In genomic region chr5:128136818-128137217, GRCm38 (mm10) we compare ENCODE assay signal across 21 mouse cellular contexts.
DNase-seq lines count a peak whose midpoint lies in the region; ATAC-seq lines count a peak whose summit lies in the region.
"Had no signal": no experiment of that assay in that cellular context is flagged by ENCODE, and none has a peak within 500 bp of the region (broad histone marks: within the 10 kb centered on the region; RNA-seq: fewer than 3 reads in every experiment).

No protein-coding gene starts in this region.

- H3K9ac ChIP-seq in heart, embryonic 12.5 days: no peak overlapping the region
- H3K9ac ChIP-seq in liver, embryonic 12.5 days: no peak overlapping the region
- H3K9ac ChIP-seq: embryonic facial prominence, embryonic 13.5 days; forebrain, embryonic 12.5 days; hindbrain, embryonic 15.5 days had no signal

- H3K4me3 ChIP-seq in heart, embryonic 12.5 days: no peak overlapping the region
- no peak overlapping the region for H3K4me3 ChIP-seq in liver, embryonic 12.5 days
- H3K4me3 ChIP-seq: embryonic facial prominence, embryonic 13.5 days; forebrain, embryonic 12.5 days; hindbrain, embryonic 15.5 days had no signal

- peak; percentile 51 for ATAC-seq in heart, embryonic 12.5 days (ENCODE audit: insufficient number of reproducible peaks, low FRiP score)
- peak; percentile 93 to 95 for ATAC-seq in hematopoietic stem cell, adult 5-6 weeks (replicated peaks in 1 of 2; ENCODE audit: insufficient read depth in 1 of 2, low FRiP score in 2 of 2, low TSS enrichment in 1 of 2, low read depth in 1 of 2, poor library complexity in 2 of 2, severe bottlenecking in 2 of 2)
- ATAC-seq in liver, embryonic 12.5 days: 0 out of 2 replicates have a peak, but pooled peaks have one; percentile 37
- ATAC-seq: activated CD4-positive, CD25-positive, alpha-beta regulatory T cell, adult 4 months; forebrain, embryonic 16.5 days; Patski had no signal

- no peaks in the 10 kb centered on the region for H3K27me3 ChIP-seq in heart, embryonic 12.5 days (replicated peaks)
- no peaks in the 10 kb centered on the region for H3K27me3 ChIP-seq in liver, embryonic 12.5 days (replicated peaks)
- H3K27me3 ChIP-seq: CH12.LX; embryonic facial prominence, embryonic 13.5 days; forebrain, embryonic 12.5 days; hindbrain, embryonic 15.5 days; Patski had no signal

- H3K4me1 ChIP-seq in heart, embryonic 12.5 days (replicated peaks): no peaks in the 10 kb centered on the region
- no peaks in the 10 kb centered on the region for H3K4me1 ChIP-seq in liver, embryonic 12.5 days
- H3K4me1 ChIP-seq: forebrain, embryonic 12.5 days; hindbrain, embryonic 15.5 days had no signal

- H3K9me3 ChIP-seq in heart, embryonic 12.5 days (replicated peaks): no peaks in the 10 kb centered on the region; the same call in 1 of the 2 replicates
- no peaks in the 10 kb centered on the region for H3K9me3 ChIP-seq in liver, embryonic 12.5 days (replicated peaks)
- H3K9me3 ChIP-seq: embryonic facial prominence, embryonic 13.5 days; forebrain, embryonic 12.5 days; hindbrain, embryonic 15.5 days had no signal

- H3K36me3 ChIP-seq in heart, embryonic 12.5 days: no peaks in the 10 kb centered on the region
- no peaks in the 10 kb centered on the region for H3K36me3 ChIP-seq in liver, embryonic 12.5 days
- H3K36me3 ChIP-seq: embryonic facial prominence, embryonic 13.5 days; forebrain, embryonic 12.5 days; hindbrain, embryonic 15.5 days had no signal

- 57% methylated on average over 8 of the region's 8 CpGs for WGBS in heart, embryonic 12.5 days
- 30% methylated on average over 8 of the region's 8 CpGs for WGBS in liver, embryonic 12.5 days (ENCODE audit: insufficient replicate concordance)

- no peak overlapping the region for H3K27ac ChIP-seq in heart, embryonic 12.5 days (ENCODE audit: poor library complexity, severe bottlenecking)
- H3K27ac ChIP-seq in liver, embryonic 12.5 days: no peak overlapping the region
- H3K27ac ChIP-seq: embryonic facial prominence, embryonic 13.5 days; forebrain, embryonic 12.5 days; hindbrain, embryonic 15.5 days had no signal

- DNase-seq in heart, postnatal 4 days: no peak
- peak; percentile 6 for DNase-seq in c-Kit-positive CD71-negative TER-119-negative erythroid progenitor cells, embryonic 14.5 days (ENCODE audit: low read depth)
- DNase-seq in cerebellum, adult 18-20 months: no peak
- DNase-seq in ovary, adult 18-20 months (ENCODE audit: low spot score): no peak
- no peak for DNase-seq in gastrocnemius, postnatal 4 days (ENCODE audit: low spot score in 2 of 2)
- DNase-seq: adrenal gland, adult 2 months; adrenal gland, postnatal 25 days; cerebellum, adult 8-10 months; cerebellum, postnatal 14 days; gastrocnemius, postnatal 10 days; heart, postnatal 10 days had no signal

- H3K4me2 ChIP-seq in heart, embryonic 12.5 days: no peak overlapping the region
- no peak overlapping the region for H3K4me2 ChIP-seq in liver, embryonic 12.5 days
- H3K4me2 ChIP-seq: embryonic facial prominence, embryonic 13.5 days; forebrain, embryonic 12.5 days; hindbrain, embryonic 15.5 days had no signal

Comparison
In these comparisons a context has a peak if more than half of its experiments do, and no peak if none do; other contexts are left out.
1. ATAC-seq: peak in every context shown above with its lines; median percentile 94 in hematopoietic stem cell, adult 5-6 weeks; 51 in heart, embryonic 12.5 days; 37 in liver, embryonic 12.5 days.